Mouse (Mus musculus) liver, embryonic 14.5 days (tissue): ENCODE results near the gene Msh5.

Experiments
- CTCF ChIP-seq: IDR thresholded peaks from 2 replicates; pipeline ENCODE4 v1.5.1; 2016; ENCODE audit warnings: antibody characterized with exemption, low read depth, control low read depth
- EP300 ChIP-seq: IDR thresholded peaks from 2 replicates; pipeline ENCODE4 v1.6.1; 2016; ENCODE audit warnings: antibody characterized with exemption, low read depth

DNA sequence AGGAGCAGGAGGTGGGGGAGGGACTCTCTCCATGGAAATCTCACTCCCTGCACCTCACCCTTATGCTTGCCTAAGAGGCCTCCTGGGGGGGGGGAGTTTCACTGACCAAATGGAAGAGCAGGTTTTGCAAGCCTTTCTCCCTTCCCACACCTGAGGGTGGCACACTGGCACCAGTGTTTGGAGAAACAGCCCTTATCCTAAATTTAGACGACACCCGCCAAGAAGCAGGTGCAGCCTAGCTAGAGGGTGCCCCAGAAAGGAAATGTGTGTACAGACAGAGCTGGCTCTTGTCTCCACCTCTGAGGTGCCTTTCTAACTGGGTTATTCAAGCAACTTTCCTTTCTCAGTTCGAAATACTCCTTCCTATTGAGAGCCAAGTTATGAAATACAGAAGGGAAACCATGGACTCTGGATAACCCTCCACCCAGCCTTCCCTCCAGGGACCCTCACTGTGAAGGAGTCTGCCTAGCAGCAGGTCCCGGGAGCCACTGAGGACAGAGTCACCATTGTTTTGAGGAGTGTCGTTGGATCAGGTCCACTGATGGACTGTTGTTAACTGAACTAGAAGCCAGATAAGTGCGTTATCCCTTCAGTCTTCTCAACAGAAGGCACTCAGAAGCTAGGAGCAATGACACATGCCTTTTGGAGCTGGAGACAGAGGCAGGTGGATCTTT lies 24.1 kb upstream of the Msh5 start:
- TF ChIP-seq CTCF = no peak
- TF ChIP-seq EP300 = no peak
